Mouse (Mus musculus): ENCODE measurements around the gene Rusc2. TPM values are rescaled to one million over a fixed set of nuclear protein-coding genes. Genes with fewer than 3 reads are reported as not detected.
A peak's percentile ranks its signal among the peaks of the same experiment; 100 is the strongest.

Rusc2 gene
- total and polyA plus RNA-seq, 3 experiments, result 2.4 to 7.3 TPM; not detected in 1

- H3K4me1 ChIP-seq (ENCODE audit: control insufficient read depth in 1 of 2, insufficient read depth in 2 of 2, low read length in 2 of 2), result peaks cover 21 to 41% of the 10 kb centered on the region in 2 experiments
- peak; percentile 90 for DNase-seq (ENCODE audit: low read depth, low spot score)
- H3K4me3 ChIP-seq (ENCODE audit: control insufficient read depth in 1 of 2, insufficient read depth in 1 of 2, low read depth in 2 of 2, low read length in 2 of 2), result peak overlapping the region; percentile 38 to 80
- H3K27me3 ChIP-seq (ENCODE audit: control insufficient read depth in 1 of 2, insufficient read depth in 2 of 2, low read length in 2 of 2), result no peaks in the 10 kb centered on the region
- peak overlapping the region; percentile 53 for H3K9ac ChIP-seq (ENCODE audit: control insufficient read depth, low read depth, low read length, poor library complexity, severe bottlenecking)
- no peaks in the 10 kb centered on the region for H3K79me2 ChIP-seq (ENCODE audit: control insufficient read depth, insufficient read depth, low read length, poor library complexity)
- no peaks in the 10 kb centered on the region for H3K9me3 ChIP-seq (replicated peaks; ENCODE audit: insufficient read depth, low read length)
- H3K27ac ChIP-seq (ENCODE audit: control insufficient read depth, low read depth, low read length), result peak overlapping the region; percentile 75
- H3K36me3 ChIP-seq (ENCODE audit: control insufficient read depth in 1 of 2, insufficient read depth in 2 of 2, low read length in 2 of 2), result peaks cover 0 to 32% of the 10 kb centered on the region in 2 experiments; a peak in 2 of 4 replicates
- peak in 1 of 2 experiments; percentile 62; a peak in 2 of 4 replicates for TF ChIP-seq POLR2A (IDR thresholded peaks at IDR 0.05; ENCODE audit: control insufficient read depth in 1 of 2, insufficient read depth in 1 of 2, low read depth in 1 of 2, low read length in 2 of 2, poor library complexity in 1 of 2)
- 0 out of 2 replicates have a peak, but pooled peaks have one; percentile 51 for TF ChIP-seq ZMIZ1 (IDR thresholded peaks at IDR 0.05; ENCODE audit: low read depth, low read length)
- no peak for TF ChIP-seq ZNF384 (IDR thresholded peaks at IDR 0.05; ENCODE audit: low read depth, low read length)
- peak; percentile 71 for TF ChIP-seq MXI1 (IDR thresholded peaks at IDR 0.05; ENCODE audit: low read depth, low read length)
- peak; percentile 36; the same call in 1 of the 2 replicates for TF ChIP-seq RCOR1 (IDR thresholded peaks at IDR 0.05; ENCODE audit: low read depth, low read length)
- TF ChIP-seq MAFK (IDR thresholded peaks at IDR 0.05; ENCODE audit: borderline replicate concordance, low read depth, low read length), result no peak
- no peak for TF ChIP-seq RAD21 (IDR thresholded peaks at IDR 0.05; ENCODE audit: low read depth, low read length)
- TF ChIP-seq E2F4 (IDR thresholded peaks at IDR 0.05; ENCODE audit: borderline replicate concordance, low read depth, low read length), result no peak
- no peak for TF ChIP-seq CHD1 (IDR thresholded peaks at IDR 0.05; ENCODE audit: low read depth, low read length)
- peak; percentile 52; the same call in 1 of the 2 replicates for TF ChIP-seq ETS1 (IDR thresholded peaks at IDR 0.05; ENCODE audit: low read depth, low read length)
- peak; percentile 86; the same call in 1 of the 2 replicates for TF ChIP-seq UBTF (IDR thresholded peaks at IDR 0.05; ENCODE audit: borderline replicate concordance, insufficient read depth, low read depth, low read length)
- TF ChIP-seq TCF12 (IDR thresholded peaks at IDR 0.05; ENCODE audit: low read depth, low read length), result peak; percentile 59
- TF ChIP-seq MYB (IDR thresholded peaks at IDR 0.05; ENCODE audit: low read depth, low read length), result no peak
- TF ChIP-seq USF1 (IDR thresholded peaks at IDR 0.05; ENCODE audit: low read depth, low read length), result no peak
- TF ChIP-seq ZKSCAN1 (IDR thresholded peaks at IDR 0.05; ENCODE audit: low read depth, low read length), result no peak
- TF ChIP-seq KAT2A (conservative IDR thresholded peaks at IDR 0.05; ENCODE audit: low read depth, low read length), result no peak
- TF ChIP-seq SMC3 (IDR thresholded peaks at IDR 0.05; ENCODE audit: low read depth, low read length), result no peak
- TF ChIP-seq HCFC1 (IDR thresholded peaks at IDR 0.05; ENCODE audit: low read depth, low read length), result no peak
- 0 out of 2 replicates have a peak, but pooled peaks have one; percentile 55 for TF ChIP-seq JUND (IDR thresholded peaks at IDR 0.05; ENCODE audit: low read depth, low read length)
- TF ChIP-seq POLR2AphosphoS5 (IDR thresholded peaks at IDR 0.05; ENCODE audit: borderline replicate concordance, low read depth, low read length), result no peak
- peak; percentile 88 for TF ChIP-seq GATA1 (IDR thresholded peaks at IDR 0.05; ENCODE audit: low read depth, low read length)
- TF ChIP-seq EP300 (IDR thresholded peaks at IDR 0.05; ENCODE audit: low read depth in 1 of 2, low read length in 2 of 2), result peak; percentile 51 to 70
- no peak for TF ChIP-seq MEF2A (IDR thresholded peaks at IDR 0.05; ENCODE audit: extremely low read depth, insufficient replicate concordance, low read depth, low read length, poor library complexity, severe bottlenecking)
- TF ChIP-seq TAL1 (IDR thresholded peaks at IDR 0.05; ENCODE audit: low read length), result no peak
- TF ChIP-seq NRF1 (IDR thresholded peaks at IDR 0.05; ENCODE audit: insufficient read depth, low read depth, low read length, poor library complexity, severe bottlenecking), result peak; percentile 36; the same call in 1 of the 2 replicates
- no peak for TF ChIP-seq ZC3H11A (IDR thresholded peaks at IDR 0.05; ENCODE audit: low read depth, low read length)
- no peak for TF ChIP-seq MAZ (IDR thresholded peaks at IDR 0.05; ENCODE audit: low read depth, low read length)
- TF ChIP-seq TBP (IDR thresholded peaks at IDR 0.05; ENCODE audit: low read depth, low read length), result peak; percentile 88
- TF ChIP-seq USF2 (IDR thresholded peaks at IDR 0.05; ENCODE audit: borderline replicate concordance in 1 of 2, insufficient read depth in 1 of 2, low read depth in 1 of 2, low read length in 2 of 2), result no peak
- no peak for TF ChIP-seq CTCF (IDR thresholded peaks at IDR 0.05 in 2 of 3, conservative IDR thresholded peaks at IDR 0.05 in 1 of 3; ENCODE audit: control insufficient read depth in 1 of 3, insufficient read depth in 1 of 3, low read depth in 2 of 3, low read length in 3 of 3, poor library complexity in 1 of 3, severe bottlenecking in 1 of 3)
- TF ChIP-seq ELF1 (IDR thresholded peaks at IDR 0.05; ENCODE audit: low read depth, low read length), result peak; percentile 82
- TF ChIP-seq GABPA (IDR thresholded peaks at IDR 0.05; ENCODE audit: low read depth, low read length), result no peak
- TF ChIP-seq CHD2 (IDR thresholded peaks at IDR 0.05; ENCODE audit: low read length), result no peak; the same call in 1 of the 2 replicates
- peak; percentile 77 for TF ChIP-seq MAX (IDR thresholded peaks at IDR 0.05; ENCODE audit: low read length)
- TF ChIP-seq SIN3A (IDR thresholded peaks at IDR 0.05; ENCODE audit: low read length), result peak; percentile 69
- TF ChIP-seq POLR2AphosphoS2 (IDR thresholded peaks at IDR 0.05; ENCODE audit: low read length), result peak; percentile 47; the same call in 1 of the 2 replicates
- peak; percentile 53 for TF ChIP-seq NELFE (IDR thresholded peaks at IDR 0.05; ENCODE audit: low read depth, low read length)
Observed at GRCm38 (mm10) chr4:43367787-43368186, 14.0 kb upstream of the Rusc2 start.

Data from MEL (cell line).